Mouse (Mus musculus): ENCODE measurements at regions not wholly inside any gene's neighbourhood (a gene's known extent, or its start where the extent isn't known, plus 50 kb on each side); places are given as distances from the start of the nearest gene placed in this dataset.

DNA sequence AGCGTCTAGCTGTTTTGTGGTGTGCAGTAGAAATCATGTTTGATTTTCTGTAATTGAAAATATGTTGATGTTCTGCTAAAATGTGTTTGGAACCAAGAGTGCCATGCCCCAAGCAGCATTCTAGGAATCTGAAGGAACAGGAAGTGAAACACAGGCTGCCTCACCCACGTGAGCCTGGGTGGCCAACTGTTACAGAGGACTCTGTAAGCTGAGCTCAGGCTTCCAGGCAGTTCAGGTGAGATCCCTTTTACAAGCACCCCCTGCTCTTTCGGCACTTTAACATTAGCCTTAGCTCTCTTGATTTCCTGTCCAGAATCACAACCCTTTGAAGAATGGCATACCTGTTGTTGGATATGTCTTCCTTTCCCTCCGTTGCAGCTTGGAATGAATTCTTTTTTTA, 414.9 kb upstream of the Dph6 start:
- H3K9me3 ChIP-seq (replicated peaks; ENCODE audit: control insufficient read depth, low read length), result no peaks in the 10 kb centered on the region
- no peak overlapping the region for H3K4me2 ChIP-seq (ENCODE audit: low read depth, low read length)
- 48% methylated on average over 4 of the region's 4 CpGs for WGBS (ENCODE audit: insufficient replicate concordance)

DNA sequence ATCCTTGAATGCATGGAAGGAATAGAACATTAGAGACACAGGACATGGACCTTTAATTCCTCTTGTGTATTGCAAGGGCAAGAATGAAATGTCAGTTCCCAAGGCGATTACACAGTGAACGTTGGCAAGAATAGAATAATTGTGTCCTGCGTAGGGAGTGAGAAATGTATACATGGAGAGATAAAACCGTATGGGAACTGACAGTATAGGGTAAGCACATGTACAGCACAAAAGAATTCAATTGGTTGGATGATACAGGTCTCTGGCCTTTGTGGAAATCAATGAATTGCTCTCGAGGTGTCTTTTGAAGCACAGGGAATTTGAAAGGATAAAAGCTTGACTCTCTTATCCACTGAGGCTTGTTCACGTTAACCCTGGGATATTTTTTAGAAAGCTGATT, 415.4 kb upstream of the Dph6 start:
- Histone ChIP-seq H3K4me1 (ENCODE audit: control insufficient read depth, low read depth, low read length) (no peaks in the 10 kb centered on the region), H3K36me3 (ENCODE audit: control insufficient read depth, insufficient read depth) (no peaks in the 10 kb centered on the region), H3K27me3 (ENCODE audit: control insufficient read depth, insufficient read depth, low read depth, low read length) (no peaks in the 10 kb centered on the region), H3K4me3 (ENCODE audit: low read depth, low read length) (no peak overlapping the region), H3K27ac (ENCODE audit: low read length) (no peak overlapping the region), H3K9ac (ENCODE audit: low read depth, low read length) (no peak overlapping the region), H3K4me2 (ENCODE audit: low read depth, low read length) (no peak overlapping the region), H3K9me3 (replicated peaks; ENCODE audit: control insufficient read depth, low read length) (no peaks in the 10 kb centered on the region)
- ATAC-seq (ENCODE audit: low read depth), result no peak
- WGBS (ENCODE audit: insufficient replicate concordance), result 59% methylated on average over 6 of the region's 6 CpGs

More for the DNA sequence above, 414.9 kb upstream of the Dph6 start:
- no peaks in the 10 kb centered on the region for H3K27me3 ChIP-seq (ENCODE audit: control insufficient read depth, insufficient read depth, low read depth, low read length)
- H3K4me3 ChIP-seq (ENCODE audit: low read depth, low read length), result no peak overlapping the region
- H3K36me3 ChIP-seq (ENCODE audit: control insufficient read depth, insufficient read depth), result no peaks in the 10 kb centered on the region
- H3K27ac ChIP-seq (ENCODE audit: low read length), result no peak overlapping the region
- no peak for ATAC-seq (ENCODE audit: low read depth)
- no peaks in the 10 kb centered on the region for H3K4me1 ChIP-seq (ENCODE audit: control insufficient read depth, low read depth, low read length)
- no peak overlapping the region for H3K9ac ChIP-seq (ENCODE audit: low read depth, low read length)

DNA sequence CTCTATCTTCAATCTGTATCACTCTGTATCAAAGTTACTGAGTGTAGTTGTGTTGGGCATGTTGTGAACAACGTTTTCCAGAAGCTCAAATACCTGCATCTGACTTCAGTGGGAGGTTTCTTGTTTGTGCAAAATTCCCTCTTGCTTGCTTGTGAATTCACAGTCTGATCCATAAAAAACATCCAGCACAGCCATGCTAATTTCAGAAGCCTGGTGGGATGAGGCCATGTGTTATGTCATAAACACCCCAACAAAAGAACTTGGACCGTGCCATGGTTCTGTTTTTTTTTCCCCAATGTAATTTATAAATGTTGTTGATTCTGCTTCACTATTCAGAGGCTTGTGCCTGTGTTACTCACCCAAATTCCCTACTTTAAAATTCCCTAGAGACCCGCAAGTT, 415.9 kb upstream of the Dph6 start:
- no peak overlapping the region for H3K9ac ChIP-seq (ENCODE audit: low read depth, low read length)
- H3K36me3 ChIP-seq (ENCODE audit: control insufficient read depth, insufficient read depth), result no peaks in the 10 kb centered on the region
- H3K27me3 ChIP-seq (ENCODE audit: control insufficient read depth, insufficient read depth, low read depth, low read length), result no peaks in the 10 kb centered on the region
- no peak overlapping the region for H3K27ac ChIP-seq (ENCODE audit: low read length)
- 45% methylated on average over 3 of the region's 3 CpGs for WGBS (ENCODE audit: insufficient replicate concordance)
- H3K4me1 ChIP-seq (ENCODE audit: control insufficient read depth, low read depth, low read length), result no peaks in the 10 kb centered on the region
- ATAC-seq (ENCODE audit: low read depth), result no peak
- H3K4me3 ChIP-seq (ENCODE audit: low read depth, low read length), result no peak overlapping the region
- no peaks in the 10 kb centered on the region for H3K9me3 ChIP-seq (replicated peaks; ENCODE audit: control insufficient read depth, low read length)
- no peak overlapping the region for H3K4me2 ChIP-seq (ENCODE audit: low read depth, low read length)

DNA sequence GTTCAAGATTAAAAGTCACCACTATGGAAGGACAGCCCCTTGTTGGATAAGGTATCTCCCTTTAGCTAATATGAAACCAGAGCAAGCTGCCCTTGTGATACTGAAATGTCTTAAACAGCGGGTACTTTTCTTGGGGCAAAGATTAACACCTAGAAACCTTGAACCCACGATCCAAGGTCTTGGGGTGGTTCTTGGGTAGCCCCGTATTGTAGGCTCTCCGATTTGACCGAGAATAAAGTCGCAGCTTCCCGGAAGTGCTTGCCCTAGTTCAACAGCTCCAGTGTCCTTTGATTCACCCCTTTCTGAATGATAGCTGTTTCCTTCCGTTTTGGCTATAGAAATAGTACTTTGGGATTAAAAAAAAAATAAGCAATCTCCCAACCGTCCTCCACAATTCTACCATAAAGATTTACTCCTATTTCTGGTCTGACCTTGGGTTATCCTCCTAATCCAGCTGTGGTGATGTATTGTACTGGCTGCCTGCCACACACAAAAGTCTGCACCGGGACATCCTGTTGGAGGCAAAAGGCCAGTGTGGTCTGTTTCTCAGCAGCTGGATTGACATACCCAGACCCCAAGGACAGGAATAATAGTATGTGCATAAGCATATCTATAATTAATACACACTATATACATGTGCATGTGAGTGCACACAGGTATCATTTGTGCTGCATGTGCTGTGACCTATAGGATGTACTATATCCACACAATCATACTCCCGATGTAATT, 427.0 kb upstream of the Dph6 start:
- 50% methylated on average over 11 of the region's 11 CpGs for WGBS (ENCODE audit: insufficient replicate concordance)
- H3K4me2 ChIP-seq (ENCODE audit: low read depth, low read length), result no peak overlapping the region
- H3K4me1 ChIP-seq (ENCODE audit: control insufficient read depth, low read depth, low read length), result no peaks in the 10 kb centered on the region
- H3K4me3 ChIP-seq (ENCODE audit: low read depth, low read length), result no peak overlapping the region
- no peak for ATAC-seq (ENCODE audit: low read depth)
- no peaks in the 10 kb centered on the region for H3K36me3 ChIP-seq (ENCODE audit: control insufficient read depth, insufficient read depth)
- no peaks in the 10 kb centered on the region for H3K27me3 ChIP-seq (ENCODE audit: control insufficient read depth, insufficient read depth, low read depth, low read length)
- H3K9me3 ChIP-seq (replicated peaks; ENCODE audit: control insufficient read depth, low read length), result no peaks in the 10 kb centered on the region
- no peak overlapping the region for H3K9ac ChIP-seq (ENCODE audit: low read depth, low read length)
- H3K27ac ChIP-seq (ENCODE audit: low read length), result no peak overlapping the region

DNA sequence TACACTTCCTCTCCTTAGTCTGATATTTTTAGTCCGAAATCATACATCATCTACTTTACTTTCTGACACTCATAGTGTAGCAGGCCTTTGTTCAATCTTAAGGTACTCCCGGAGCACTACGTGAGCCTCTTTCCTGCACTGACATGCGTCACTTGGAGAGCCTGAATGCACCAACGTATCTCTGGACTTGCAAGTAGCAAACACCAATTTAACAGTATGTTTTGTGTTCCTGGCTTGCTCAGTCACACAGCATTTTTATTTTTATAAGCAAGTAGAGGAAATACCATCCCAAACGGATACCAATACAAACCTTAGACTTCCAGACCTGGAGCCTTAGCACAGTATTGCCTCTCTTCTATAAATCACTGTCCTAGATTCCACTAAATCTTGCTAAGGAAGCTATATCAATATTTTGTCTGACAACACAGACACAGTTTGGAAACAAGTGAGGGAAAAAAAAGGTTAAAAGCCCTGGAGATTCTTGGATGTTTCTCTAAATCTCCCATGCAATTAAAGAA, 427.6 kb upstream of the Dph6 start:
- H3K27ac ChIP-seq (ENCODE audit: low read length), result no peak overlapping the region
- no peak for ATAC-seq (ENCODE audit: low read depth)
- H3K9me3 ChIP-seq (replicated peaks; ENCODE audit: control insufficient read depth, low read length), result no peaks in the 10 kb centered on the region
- H3K27me3 ChIP-seq (ENCODE audit: control insufficient read depth, insufficient read depth, low read depth, low read length), result no peaks in the 10 kb centered on the region
- H3K9ac ChIP-seq (ENCODE audit: low read depth, low read length), result no peak overlapping the region
- no peak overlapping the region for H3K4me3 ChIP-seq (ENCODE audit: low read depth, low read length)
- WGBS (ENCODE audit: insufficient replicate concordance), result 51% methylated on average over 6 of the region's 6 CpGs
- H3K4me1 ChIP-seq (ENCODE audit: control insufficient read depth, low read depth, low read length), result no peaks in the 10 kb centered on the region
- no peak overlapping the region for H3K4me2 ChIP-seq (ENCODE audit: low read depth, low read length)
- no peaks in the 10 kb centered on the region for H3K36me3 ChIP-seq (ENCODE audit: control insufficient read depth, insufficient read depth)

GRCm38 (mm10) chr2:115088421-115089120, 433.8 kb upstream of the Dph6 start:
- no peak overlapping the region for H3K27ac ChIP-seq (ENCODE audit: low read length)
- no peak overlapping the region for H3K9ac ChIP-seq (ENCODE audit: low read depth, low read length)
- no peak overlapping the region for H3K4me2 ChIP-seq (ENCODE audit: low read depth, low read length)
- no peak for ATAC-seq (ENCODE audit: low read depth)
- no peaks in the 10 kb centered on the region for H3K9me3 ChIP-seq (replicated peaks; ENCODE audit: control insufficient read depth, low read length)
- no peak overlapping the region for H3K4me3 ChIP-seq (ENCODE audit: low read depth, low read length)
- no peaks in the 10 kb centered on the region for H3K4me1 ChIP-seq (ENCODE audit: control insufficient read depth, low read depth, low read length)
- 44% methylated on average over 4 of the region's 4 CpGs for WGBS (ENCODE audit: insufficient replicate concordance)
- H3K36me3 ChIP-seq (ENCODE audit: control insufficient read depth, insufficient read depth), result no peaks in the 10 kb centered on the region
- H3K27me3 ChIP-seq (ENCODE audit: control insufficient read depth, insufficient read depth, low read depth, low read length), result no peaks in the 10 kb centered on the region

DNA sequence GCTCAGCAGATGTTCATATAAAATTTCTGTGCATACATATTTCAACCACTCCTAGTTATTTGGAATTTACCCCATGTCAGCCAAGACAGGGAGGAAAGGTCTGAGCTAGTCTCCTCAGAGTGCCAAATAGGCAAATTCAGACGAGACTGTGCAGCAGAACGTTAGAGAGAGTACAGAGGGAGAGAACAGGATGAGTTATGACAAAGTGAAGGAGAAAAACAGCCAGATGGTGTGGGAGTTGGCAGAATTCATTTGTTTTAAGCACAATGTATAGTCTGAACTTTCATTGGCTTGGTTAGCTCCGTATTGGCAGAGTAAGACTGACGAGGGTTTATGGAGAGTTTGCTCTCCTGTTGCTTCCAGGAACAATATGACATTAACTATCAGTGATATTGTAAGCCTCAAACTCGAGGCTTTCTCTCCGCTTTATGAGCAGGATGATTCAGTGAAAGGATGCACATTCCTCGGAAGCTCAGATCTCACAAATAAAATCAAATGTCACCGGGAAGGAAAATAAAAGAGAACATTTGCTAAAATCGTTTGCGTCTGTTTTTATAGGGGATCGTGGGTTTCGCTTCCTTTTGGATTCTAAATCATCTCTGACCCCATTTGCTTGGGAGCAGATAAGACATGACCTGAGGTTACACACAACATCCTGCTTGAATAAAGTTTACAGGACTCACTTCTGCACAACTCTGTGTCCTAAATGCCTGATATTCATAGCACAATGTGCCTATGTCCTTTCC, 435.8 kb upstream of the Dph6 start:
- H3K36me3 ChIP-seq (ENCODE audit: control insufficient read depth, insufficient read depth), result no peaks in the 10 kb centered on the region
- ATAC-seq (ENCODE audit: low read depth), result no peak
- H3K4me1 ChIP-seq (ENCODE audit: control insufficient read depth, low read depth, low read length), result no peaks in the 10 kb centered on the region
- no peaks in the 10 kb centered on the region for H3K27me3 ChIP-seq (ENCODE audit: control insufficient read depth, insufficient read depth, low read depth, low read length)
- no peak overlapping the region for H3K9ac ChIP-seq (ENCODE audit: low read depth, low read length)
- no peak overlapping the region for H3K4me2 ChIP-seq (ENCODE audit: low read depth, low read length)
- 48% methylated on average over 12 of the region's 12 CpGs for WGBS (ENCODE audit: insufficient replicate concordance)
- no peak overlapping the region for H3K4me3 ChIP-seq (ENCODE audit: low read depth, low read length)
- no peaks in the 10 kb centered on the region for H3K9me3 ChIP-seq (replicated peaks; ENCODE audit: control insufficient read depth, low read length)
- no peak overlapping the region for H3K27ac ChIP-seq (ENCODE audit: low read length)

DNA sequence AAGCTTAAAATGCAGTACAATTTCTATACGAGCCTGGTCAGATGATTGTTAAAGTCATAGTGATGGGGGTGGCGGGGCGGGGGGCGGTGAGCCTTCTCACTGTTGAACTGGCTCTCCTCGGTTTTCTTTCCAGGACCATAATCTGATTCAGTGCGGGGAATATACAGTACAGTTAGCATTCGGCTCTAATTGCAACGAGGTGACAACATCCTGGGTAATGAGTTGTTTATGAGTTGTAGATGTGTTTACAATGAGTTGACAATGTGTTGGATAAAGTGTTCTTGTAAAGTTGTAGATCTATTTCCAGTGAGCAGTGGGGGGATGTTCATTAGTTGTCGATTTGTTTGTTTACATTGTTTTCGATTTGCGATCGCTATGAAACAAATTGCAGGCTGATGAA, 440.6 kb upstream of the Dph6 start:
- WGBS (ENCODE audit: insufficient replicate concordance), result 71% methylated on average over 12 of the region's 12 CpGs
- Histone ChIP-seq H3K36me3 (ENCODE audit: control insufficient read depth, insufficient read depth) (no peaks in the 10 kb centered on the region), H3K27ac (ENCODE audit: low read length) (no peak overlapping the region), H3K4me2 (ENCODE audit: low read depth, low read length) (no peak overlapping the region), H3K4me3 (ENCODE audit: low read depth, low read length) (no peak overlapping the region), H3K9ac (ENCODE audit: low read depth, low read length) (no peak overlapping the region), H3K4me1 (ENCODE audit: control insufficient read depth, low read depth, low read length) (no peaks in the 10 kb centered on the region), H3K27me3 (ENCODE audit: control insufficient read depth, insufficient read depth, low read depth, low read length) (no peaks in the 10 kb centered on the region), H3K9me3 (replicated peaks; ENCODE audit: control insufficient read depth, low read length) (no peaks in the 10 kb centered on the region)
- no peak for ATAC-seq (ENCODE audit: low read depth)

GRCm38 (mm10) chr2:115101501-115101900, 446.7 kb upstream of the Dph6 start:
- Histone ChIP-seq H3K27ac (ENCODE audit: low read length) (no peak overlapping the region), H3K4me1 (ENCODE audit: control insufficient read depth, low read depth, low read length) (no peaks in the 10 kb centered on the region), H3K9ac (ENCODE audit: low read depth, low read length) (no peak overlapping the region), H3K9me3 (replicated peaks; ENCODE audit: control insufficient read depth, low read length) (no peaks in the 10 kb centered on the region), H3K36me3 (ENCODE audit: control insufficient read depth, insufficient read depth) (no peaks in the 10 kb centered on the region), H3K27me3 (ENCODE audit: control insufficient read depth, insufficient read depth, low read depth, low read length) (no peaks in the 10 kb centered on the region), H3K4me2 (ENCODE audit: low read depth, low read length) (no peak overlapping the region), H3K4me3 (ENCODE audit: low read depth, low read length) (no peak overlapping the region)
- ATAC-seq (ENCODE audit: low read depth), result no peak
- 58% methylated on average over 3 of the region's 3 CpGs for WGBS (ENCODE audit: insufficient replicate concordance)

All from liver, embryonic 16.5 days (tissue).